Mouse (Mus musculus) heart, embryonic 14.5 days (tissue): ENCODE results near the gene Sirt5. TPM values are rescaled to one million over a fixed set of nuclear protein-coding genes. Genes with fewer than 3 reads are reported as not detected.

Source experiments
- ATAC-seq: fragments of 200-750 bp; cut with Nextera tagmentation; 2 replicates; pipeline ENCODE4 v1.8.0; 2017; ENCODE audit warnings: low read depth, moderate TSS enrichment; ENCODE audit not compliant: insufficient number of reproducible peaks, insufficient read depth, low FRiP score
- H3K27ac ChIP-seq, 2 experiments: fragments of 200-500 bp in 1 of 2; fragments of 300-500 bp in 1 of 2; sonication (generic) in 1 of 2; replicated peaks in 1 of 2; 2 replicates each; pipeline ENCODE4 v1.5.1; 2012 to 2014; ENCODE audit warnings: low read depth in 2 of 2, low read length in 2 of 2, control low read depth in 1 of 2, mild to moderate bottlenecking in 1 of 2, mixed read lengths in 1 of 2; ENCODE audit not compliant: control insufficient read depth in 1 of 2, insufficient read depth in 1 of 2
- H3K27me3 ChIP-seq: fragments of 300-500 bp; sonication (generic); 2 replicates; pipeline ENCODE4 v1.6.1; 2014; ENCODE audit warnings: mild to moderate bottlenecking, low read length, control low read depth; ENCODE audit not compliant: control insufficient read depth, insufficient read depth
- H3K36me3 ChIP-seq: fragments of 300-500 bp; sonication (generic); 2 replicates; pipeline ENCODE4 v1.6.1; 2014; ENCODE audit warnings: mild to moderate bottlenecking, control low read depth, low read length, mixed read lengths; ENCODE audit not compliant: control insufficient read depth, insufficient read depth
- H3K4me1 ChIP-seq, 2 experiments: fragments of 200-500 bp in 1 of 2; fragments of 300-500 bp in 1 of 2; sonication (generic) in 1 of 2; 2 replicates each; pipeline ENCODE4 v1.6.1; 2012 to 2014; ENCODE audit warnings: low read length in 2 of 2, control low read depth in 1 of 2, mixed read lengths in 1 of 2; ENCODE audit not compliant: control insufficient read depth in 2 of 2, insufficient read depth in 2 of 2
- H3K4me2 ChIP-seq: fragments of 300-500 bp; sonication (generic); 2 replicates; pipeline ENCODE4 v1.6.1; 2014; ENCODE audit warnings: mild to moderate bottlenecking, low read length
- H3K4me3 ChIP-seq, 2 experiments: fragments of 200-500 bp in 1 of 2; fragments of 300-500 bp in 1 of 2; sonication (generic) in 1 of 2; 2 replicates each; pipeline ENCODE4 v1.5.1; 2012 to 2014; ENCODE audit warnings: low read length in 2 of 2, mild to moderate bottlenecking in 2 of 2, control low read depth in 1 of 2, low read depth in 1 of 2, moderate library complexity in 1 of 2; ENCODE audit not compliant: control insufficient read depth in 1 of 2, insufficient read depth in 1 of 2
- H3K9ac ChIP-seq: fragments of 300-500 bp; sonication (generic); 2 replicates; pipeline ENCODE4 v1.6.1; 2014; ENCODE audit warnings: mild to moderate bottlenecking, low read length
- H3K9me3 ChIP-seq: fragments of 300-500 bp; sonication (generic); 2 replicates; pipeline ENCODE4 v1.6.1; 2016; ENCODE audit warnings: low read length, control low read depth; ENCODE audit not compliant: control insufficient read depth
- WGBS: fragments of 180-500 bp; shearing (Covaris S2); extraction: QIAGEN DNeasy Blood & Tissue Kit; methylation state at CpG from one replicate; pipeline ENCODE4 v1.1.7; 2014; 5-methylcytosine and 5-hydroxymethylcytosine counted together
- polyA plus RNA-seq: library from polyadenylated mRNA; unstranded; fragments of >200 nt; fragmentation: Nextera tagmentation; extraction: Ambion mirVana; gene quantifications from 2 replicates; pipeline ENCODE4 v1.2.1, GENCODE M21; 2014

Sirt5 gene
- polyA plus RNA-seq, 1 experiment from 2014 or later: 31.8 TPM

- H3K36me3 ChIP-seq: no peaks in the 10 kb centered on the region
- WGBS: 94% methylated on average over 3 of the region's 3 CpGs
- H3K4me3 ChIP-seq: no peak overlapping the region
- no peak overlapping the region for H3K4me2 ChIP-seq
- ATAC-seq: no peak
- H3K27me3 ChIP-seq: no peaks in the 10 kb centered on the region
- H3K4me1 ChIP-seq: peaks cover 2 to 7% of the 10 kb centered on the region in 2 experiments; a peak in 1 of 4 replicates
- no peaks in the 10 kb centered on the region for H3K9me3 ChIP-seq
- H3K27ac ChIP-seq: no peak overlapping the region
- no peak overlapping the region for H3K9ac ChIP-seq
Observed at GRCm38 (mm10) chr13:43444717-43445116, 79.4 kb downstream of the Sirt5 start.

Other genes with a start within 250 kb of the Sirt5 start
- gene Tbc1d7, start 194.0 kb upstream of the Sirt5 start, polyA plus RNA-seq: 70.5 and 78.1 TPM in 2 replicates
- gene Gfod1, start 61.3 kb upstream of the Sirt5 start, polyA plus RNA-seq: 1.3 TPM in 2 replicates
- gene Nol7, start 32.9 kb downstream of the Sirt5 start, polyA plus RNA-seq: 128 and 141 TPM in 2 replicates
- 8.8 and 13.7 TPM in 2 replicates for gene Ranbp9, start 115.8 kb downstream of the Sirt5 start, polyA plus RNA-seq
- gene Mcur1, start 194.7 kb downstream of the Sirt5 start, polyA plus RNA-seq: 21.4 and 23.1 TPM in 2 replicates